In genomic region chr11:103223951-103224456, GRCm38 (mm10) we compare ENCODE assay signal across 14 mouse cellular contexts. TPM values are rescaled to one million over a fixed set of nuclear protein-coding genes. Genes with fewer than 3 reads are reported as not detected.
DNase-seq lines count a peak whose midpoint lies in the region; ATAC-seq and TF ChIP-seq lines count a peak whose summit lies in the region.
"Had no signal": no experiment of that assay in that cellular context is flagged by ENCODE, and none has a peak within 500 bp of the region (broad histone marks: within the 10 kb centered on the region; RNA-seq: fewer than 3 reads in every experiment).

No protein-coding gene starts in this region.

- no peak overlapping the region for H3K4me2 ChIP-seq in liver, postnatal 0 days (ENCODE audit: low read depth, low read length)
- no peak overlapping the region for H3K4me2 ChIP-seq in heart, embryonic 13.5 days
- H3K4me2 ChIP-seq: limb, embryonic 12.5 days; neural tube, embryonic 12.5 days had no signal

- 76% methylated on average over 18 of the region's 18 CpGs for WGBS in liver, adult 2 months
- 76% methylated on average over 18 of the region's 18 CpGs for WGBS in liver, postnatal 0 days (ENCODE audit: insufficient replicate concordance)
- WGBS in heart, embryonic 13.5 days: 65% methylated on average over 18 of the region's 18 CpGs

- TF ChIP-seq CTCF in liver, adult 2 months (IDR thresholded peaks at IDR 0.05; ENCODE audit: low read depth, low read length): no peak
- no peak for TF ChIP-seq CTCF in liver, postnatal 0 days (IDR thresholded peaks at IDR 0.05; ENCODE audit: low read depth)

- peak; percentile 31 for DNase-seq in adrenal gland, adult 2 months
- DNase-seq in adrenal gland, postnatal 10 days: no peak
- DNase-seq in liver, adult 2 months (ENCODE audit: extremely low read depth, low read depth, low spot score): no peak
- no peak for DNase-seq in liver, postnatal 0 days
- peak; percentile 76 for DNase-seq in skeletal muscle tissue, adult 2 months (ENCODE audit: low read depth, low spot score)
- DNase-seq in neural tube, embryonic 10.5 days (ENCODE audit: extremely low spot score, low spot score): no peak
- DNase-seq: cerebellum, adult 2 months had no signal

- TF ChIP-seq EP300 in liver, postnatal 0 days (IDR thresholded peaks at IDR 0.05; ENCODE audit: low read depth): no peak

- peak overlapping the region; percentile 18; the same call in 1 of the 2 replicates for H3K4me3 ChIP-seq in liver, adult 2 months (ENCODE audit: insufficient read depth, low read depth, low read length)
- no peak overlapping the region for H3K4me3 ChIP-seq in liver, postnatal 0 days (ENCODE audit: low read depth, low read length)
- H3K4me3 ChIP-seq in heart, embryonic 13.5 days: no peak overlapping the region
- H3K4me3 ChIP-seq: limb, embryonic 12.5 days; neural tube, embryonic 12.5 days had no signal

- H3K27me3 ChIP-seq in liver, adult 2 months (ENCODE audit: control insufficient read depth, insufficient read depth, low read length): no peaks in the 10 kb centered on the region
- no peaks in the 10 kb centered on the region for H3K27me3 ChIP-seq in liver, postnatal 0 days (ENCODE audit: insufficient read depth, low read length)
- H3K27me3 ChIP-seq in heart, embryonic 13.5 days (replicated peaks): peaks cover 20% of the 10 kb centered on the region
- H3K27me3 ChIP-seq: neural tube, embryonic 12.5 days had no signal

- no peaks in the 10 kb centered on the region for H3K9me3 ChIP-seq in liver, postnatal 0 days (ENCODE audit: low read length)
- no peaks in the 10 kb centered on the region for H3K9me3 ChIP-seq in heart, embryonic 13.5 days
- H3K9me3 ChIP-seq: limb, embryonic 12.5 days; neural tube, embryonic 12.5 days had no signal

- no peak for ATAC-seq in liver, postnatal 0 days
- ATAC-seq in heart, embryonic 13.5 days (ENCODE audit: extremely low read depth, insufficient number of reproducible peaks, low FRiP score, low TSS enrichment): no peak
- no peak for ATAC-seq in inflammation-experienced regulatory T-cells, adult 6 months
- ATAC-seq: intestine, postnatal 0 days had no signal

- H3K79me2 ChIP-seq in liver, adult 2 months (ENCODE audit: control insufficient read depth, insufficient read depth, low read length): no peaks in the 10 kb centered on the region

- H3K27ac ChIP-seq in liver, adult 2 months (replicated peaks; ENCODE audit: insufficient read depth, low read depth, low read length): peak overlapping the region; percentile 62
- H3K27ac ChIP-seq in liver, postnatal 0 days (ENCODE audit: low read depth): no peak overlapping the region; the same call in 1 of the 2 replicates
- peak overlapping the region; percentile 29; the same call in 1 of the 2 replicates for H3K27ac ChIP-seq in heart, embryonic 13.5 days (replicated peaks)
- H3K27ac ChIP-seq: limb, embryonic 12.5 days; neural tube, embryonic 12.5 days had no signal

- no peak for TF ChIP-seq POLR2A in liver, adult 2 months (IDR thresholded peaks at IDR 0.05; ENCODE audit: extremely low read depth, insufficient read depth, low read length)

- no peaks in the 10 kb centered on the region for H3K4me1 ChIP-seq in liver, adult 2 months (ENCODE audit: control insufficient read depth, insufficient read depth, low read length)
- H3K4me1 ChIP-seq in liver, postnatal 0 days (ENCODE audit: insufficient read depth): no peaks in the 10 kb centered on the region
- H3K4me1 ChIP-seq in heart, embryonic 13.5 days: 0 out of 2 replicates have a peak, but pooled peaks cover 7% of the 10 kb centered on the region
- H3K4me1 ChIP-seq: neural tube, embryonic 12.5 days had no signal

- no peaks in the 10 kb centered on the region; the same call in 1 of the 2 replicates for H3K36me3 ChIP-seq in liver, adult 2 months (ENCODE audit: control insufficient read depth, insufficient read depth, low read length)
- peaks cover 16% of the 10 kb centered on the region for H3K36me3 ChIP-seq in liver, postnatal 0 days (replicated peaks; ENCODE audit: insufficient read depth, low read length)
- peaks cover 87% of the 10 kb centered on the region for H3K36me3 ChIP-seq in heart, embryonic 13.5 days

- no peak overlapping the region for H3K9ac ChIP-seq in liver, adult 2 months (ENCODE audit: low read depth, low read length)
- H3K9ac ChIP-seq in liver, postnatal 0 days (replicated peaks): no peak overlapping the region
- no peak overlapping the region for H3K9ac ChIP-seq in heart, embryonic 13.5 days
- H3K9ac ChIP-seq: limb, embryonic 12.5 days; neural tube, embryonic 12.5 days had no signal

RNA-seq across cellular contexts. Expression of gene Spata32, which starts 5.8 kb away (rescaled TPM):
- total RNA-seq in adrenal gland, adult 2 months (2021): not detected
- polyA plus RNA-seq in adrenal gland, adult 2 months (2012; rRNA removed): not detected in 2 replicates
- total RNA-seq in adrenal gland, postnatal 10 days (2021): not detected
- not detected in 2 replicates for total RNA-seq in liver, adult 2 months (2014; rRNA removed)
- not detected in 2 replicates for polyA plus RNA-seq in liver, adult 2 months (2012; rRNA removed)
- not detected in 2 replicates for polyA plus RNA-seq in liver, postnatal 0 days (2015; fragmentation: Nextera tagmentation; extraction: Ambion mirVana)
- polyA plus RNA-seq in heart, embryonic 13.5 days (2015; fragmentation: Nextera tagmentation; extraction: Ambion mirVana): not detected in 2 replicates
- polyA plus RNA-seq in inflammation-experienced regulatory T-cells, adult 6 months (2017; shearing (Covaris generic)): not detected
- total RNA-seq: adrenal gland, adult 18-20 months had no signal
- polyA plus RNA-seq: intestine, postnatal 0 days; limb, embryonic 12.5 days; spleen, adult 2 months had no signal

RNA-seq across cellular contexts. Expression of gene 1700023F06Rik, which starts 15.6 kb away (rescaled TPM):
- under 1 TPM; 0.45 to 0.52 TPM for total RNA-seq in adrenal gland, adult 2 months (2021)
- 1.4 and 2.1 TPM in 2 replicates for polyA plus RNA-seq in adrenal gland, adult 2 months (2012; rRNA removed)
- total RNA-seq in adrenal gland, postnatal 10 days (2021): under 1 TPM in 1 of 2 experiments, not detected in 1; 0.27 TPM
- not detected in 2 replicates for total RNA-seq in liver, adult 2 months (2014; rRNA removed)
- not detected in 2 replicates for polyA plus RNA-seq in liver, adult 2 months (2012; rRNA removed)
- polyA plus RNA-seq in liver, postnatal 0 days (2015; fragmentation: Nextera tagmentation; extraction: Ambion mirVana): 0.09 TPM in 1 of 2 replicates, not detected in the other
- polyA plus RNA-seq in heart, embryonic 13.5 days (2015; fragmentation: Nextera tagmentation; extraction: Ambion mirVana): not detected in 2 replicates
- not detected for polyA plus RNA-seq in inflammation-experienced regulatory T-cells, adult 6 months (2017; shearing (Covaris generic))
- polyA plus RNA-seq: spleen, adult 2 months had no signal

RNA-seq across cellular contexts. Expression of gene Map3k14, which starts 43.3 kb away (rescaled TPM):
- 1 to 10 TPM; 5.3 to 9.7 TPM for total RNA-seq in adrenal gland, adult 2 months (2021)
- polyA plus RNA-seq in adrenal gland, adult 2 months (2012; rRNA removed): 12.6 and 18.2 TPM in 2 replicates
- 1 to 10 TPM; 5.2 to 6.9 TPM for total RNA-seq in adrenal gland, postnatal 10 days (2021)
- 1.4 and 2.2 TPM in 2 replicates for total RNA-seq in liver, adult 2 months (2014; rRNA removed)
- 2.0 and 2.1 TPM in 2 replicates for polyA plus RNA-seq in liver, adult 2 months (2012; rRNA removed)
- polyA plus RNA-seq in liver, postnatal 0 days (2015; fragmentation: Nextera tagmentation; extraction: Ambion mirVana): 0.67 and 0.78 TPM in 2 replicates
- polyA plus RNA-seq in heart, embryonic 13.5 days (2015; fragmentation: Nextera tagmentation; extraction: Ambion mirVana): 1.8 and 1.9 TPM in 2 replicates
- polyA plus RNA-seq in inflammation-experienced regulatory T-cells, adult 6 months (2017; shearing (Covaris generic)): 10 to 100 TPM; 19.9 to 41.4 (median 31.4) TPM

RNA-seq across cellular contexts. Expression of gene Fmnl1, which starts 53.1 kb away (rescaled TPM):
- total RNA-seq in adrenal gland, adult 2 months (2021): 10 to 100 TPM; 18.9 to 24.2 TPM
- polyA plus RNA-seq in adrenal gland, adult 2 months (2012; rRNA removed): 16.3 and 19.2 TPM in 2 replicates
- total RNA-seq in adrenal gland, postnatal 10 days (2021): 10 to 100 TPM; 17.7 to 20.5 TPM
- total RNA-seq in liver, adult 2 months (2014; rRNA removed): 0.46 and 0.74 TPM in 2 replicates
- 0.86 and 2.2 TPM in 2 replicates for polyA plus RNA-seq in liver, adult 2 months (2012; rRNA removed)
- 4.1 and 5.9 TPM in 2 replicates for polyA plus RNA-seq in liver, postnatal 0 days (2015; fragmentation: Nextera tagmentation; extraction: Ambion mirVana)
- polyA plus RNA-seq in heart, embryonic 13.5 days (2015; fragmentation: Nextera tagmentation; extraction: Ambion mirVana): 2.0 and 2.6 TPM in 2 replicates
- polyA plus RNA-seq in inflammation-experienced regulatory T-cells, adult 6 months (2017; shearing (Covaris generic)): 10 to 100 TPM; 52.9 to 64.4 (median 60.6) TPM

Comparison
In these comparisons a context has a peak if more than half of its experiments do, and no peak if none do; other contexts are left out.
1. DNase-seq: peak in adrenal gland, adult 2 months (single experiment) and skeletal muscle tissue, adult 2 months (single experiment); none in adrenal gland, postnatal 10 days (single experiment), liver, adult 2 months (single experiment), liver, postnatal 0 days (single experiment) and neural tube, embryonic 10.5 days (single experiment).